Mouse (Mus musculus) embryonic facial prominence, embryonic 14.5 days (tissue): Measurements from ENCODE around the gene Ceacam1. TPM values are rescaled to one million over a fixed set of nuclear protein-coding genes. Genes with fewer than 3 reads are reported as not detected.

Experiments used
- ATAC-seq: fragments of 200-750 bp; cut with Nextera tagmentation; 2 replicates; pipeline ENCODE4 v1.8.0; 2017; ENCODE audit warnings: low read depth, moderate number of reproducible peaks, moderate TSS enrichment
- DNase-seq: peaks from one replicate; pipeline ENCODE4 v3.0.0-alpha.2; 2015; ENCODE audit warnings: low spot score
- H3K27ac ChIP-seq: fragments of 300-500 bp; sonication (generic); replicated peaks from 2 replicates; pipeline ENCODE4 v1.5.1; 2014; ENCODE audit warnings: low read depth, mild to moderate bottlenecking, low read length, moderate library complexity
- H3K27me3 ChIP-seq: fragments of 300-500 bp; sonication (generic); replicated peaks from 2 replicates; pipeline ENCODE4 v1.6.1; 2014; ENCODE audit warnings: low read length; ENCODE audit not compliant: control insufficient read depth, insufficient read depth
- H3K36me3 ChIP-seq: fragments of 300-500 bp; sonication (generic); 2 replicates; pipeline ENCODE4 v1.6.1; 2014; ENCODE audit warnings: low read length, mixed read lengths; ENCODE audit not compliant: control insufficient read depth, insufficient read depth
- H3K4me1 ChIP-seq: fragments of 300-500 bp; sonication (generic); 2 replicates; pipeline ENCODE4 v1.6.1; 2014; ENCODE audit warnings: antibody characterized with exemption, low read length; ENCODE audit not compliant: control insufficient read depth, insufficient read depth
- H3K4me2 ChIP-seq: fragments of 300-500 bp; sonication (generic); 2 replicates; pipeline ENCODE4 v1.6.1; 2014; ENCODE audit warnings: low read depth, mild to moderate bottlenecking, low read length, moderate library complexity, mixed read lengths
- H3K4me3 ChIP-seq: fragments of 300-500 bp; sonication (generic); 2 replicates; pipeline ENCODE4 v1.5.1; 2014; ENCODE audit warnings: low read depth, mild to moderate bottlenecking, low read length
- H3K9ac ChIP-seq: fragments of 300-500 bp; sonication (generic); 2 replicates; pipeline ENCODE4 v1.6.1; 2014; ENCODE audit warnings: low read depth, mild to moderate bottlenecking, low read length, moderate library complexity, mixed read lengths
- H3K9me3 ChIP-seq: fragments of 300-500 bp; sonication (generic); 2 replicates; pipeline ENCODE4 v1.6.1; 2016; ENCODE audit warnings: low read length; ENCODE audit not compliant: control insufficient read depth
- WGBS: fragments of 180-500 bp; shearing (Covaris S2); extraction: QIAGEN DNeasy Blood & Tissue Kit; methylation state at CpG from one replicate; pipeline ENCODE4 v1.1.7; 2014; 5-methylcytosine and 5-hydroxymethylcytosine counted together
- polyA plus RNA-seq: library from polyadenylated mRNA; unstranded; fragments of >200 nt; fragmentation: Nextera tagmentation; extraction: Ambion mirVana; gene quantifications from 2 replicates; pipeline ENCODE4 v1.2.1, GENCODE M21; 2014

The Ceacam1 gene
- polyA plus RNA-seq, 1 experiment from 2014 or later, result 6.3 TPM

GRCm38 (mm10) chr7:25424429-25424828, 53.0 kb downstream of the Ceacam1 start:
- DNase-seq (peak; percentile 88), ATAC-seq (no peak)
- Histone ChIP-seq H3K4me3 (no peak overlapping the region), H3K36me3 (no peaks in the 10 kb centered on the region), H3K4me1 (no peaks in the 10 kb centered on the region), H3K27me3 (peaks cover 10% of the 10 kb centered on the region; the same call in 1 of the 2 replicates), H3K27ac (no peak overlapping the region), H3K9ac (no peak overlapping the region), H3K9me3 (no peaks in the 10 kb centered on the region), H3K4me2 (no peak overlapping the region)
- 25% methylated on average over 4 of the region's 4 CpGs for WGBS

DNA sequence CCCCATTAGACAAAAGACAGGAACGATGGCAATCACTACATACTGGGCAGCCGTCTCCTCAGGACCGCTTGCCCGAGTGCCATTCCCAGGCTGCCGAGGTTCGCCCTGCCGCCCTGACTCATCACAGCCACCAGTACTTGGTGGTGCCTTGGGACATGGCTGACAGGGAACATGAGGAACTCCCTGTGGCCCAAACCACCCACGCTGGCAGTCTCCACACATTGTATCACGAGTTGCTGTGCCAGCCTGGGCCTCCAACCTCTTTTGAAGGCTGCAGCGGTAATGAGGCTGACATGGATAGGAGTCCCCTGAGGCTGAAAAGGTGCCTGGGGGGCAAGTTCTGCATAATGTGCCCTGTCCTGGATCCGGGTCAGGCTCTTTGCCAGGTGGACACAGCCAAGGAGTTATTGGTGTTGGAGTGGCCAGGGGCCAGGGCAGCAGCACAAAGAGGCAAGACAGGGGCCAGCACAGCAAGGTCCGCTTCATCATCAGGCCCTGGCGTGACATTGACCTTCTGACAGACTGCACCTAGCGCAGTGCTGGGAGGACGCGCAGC, 55.0 kb downstream of the Ceacam1 start:
- H3K4me3 ChIP-seq, result no peak overlapping the region
- H3K4me2 ChIP-seq, result no peak overlapping the region
- H3K27ac ChIP-seq, result no peak overlapping the region
- H3K9ac ChIP-seq, result no peak overlapping the region
- no peaks in the 10 kb centered on the region for H3K36me3 ChIP-seq
- ATAC-seq (no peak), DNase-seq (no peak)
- H3K27me3 ChIP-seq, result peaks cover 10% of the 10 kb centered on the region; the same call in 1 of the 2 replicates
- WGBS, result 69% methylated on average over 14 of the region's 16 CpGs
- H3K4me1 ChIP-seq, result no peaks in the 10 kb centered on the region
- H3K9me3 ChIP-seq, result no peaks in the 10 kb centered on the region

- no peak overlapping the region for H3K9ac ChIP-seq
- no peak overlapping the region for H3K4me2 ChIP-seq
- no peak for ATAC-seq
- H3K27ac ChIP-seq, result no peak overlapping the region
- no peak for DNase-seq
- no peaks in the 10 kb centered on the region for H3K9me3 ChIP-seq
- H3K36me3 ChIP-seq, result no peaks in the 10 kb centered on the region
- H3K27me3 ChIP-seq, result peaks cover 10% of the 10 kb centered on the region; the same call in 1 of the 2 replicates
- H3K4me3 ChIP-seq, result no peak overlapping the region
- 83% methylated on average over 4 of the region's 4 CpGs for WGBS
- H3K4me1 ChIP-seq, result no peaks in the 10 kb centered on the region
These were observed 57.5 kb downstream of the Ceacam1 start for GRCm38 (mm10) chr7:25419943-25420342.

DNA sequence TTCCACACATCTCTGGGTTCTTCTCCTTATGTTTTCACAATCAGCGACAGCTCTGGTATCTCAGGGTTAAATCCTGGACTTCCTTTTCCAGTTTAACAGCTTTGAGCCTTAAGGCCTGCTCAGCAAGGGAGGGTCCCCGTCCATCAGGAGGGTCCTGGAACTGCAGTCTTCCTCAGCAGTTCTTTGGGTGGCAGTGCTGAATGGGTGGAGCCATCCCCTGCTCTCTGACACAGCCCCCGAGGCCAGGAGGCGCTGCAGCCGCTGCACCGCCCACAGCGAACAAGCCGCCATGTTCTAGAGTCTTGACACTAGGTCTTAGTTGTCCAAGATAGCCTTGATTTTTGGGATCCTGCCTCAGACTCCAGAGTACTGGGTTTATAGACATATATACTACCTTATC, 57.9 kb downstream of the Ceacam1 start:
- no peak for ATAC-seq
- 77% methylated on average over 8 of the region's 8 CpGs for WGBS
- H3K4me2 ChIP-seq, result no peak overlapping the region
- H3K9me3 ChIP-seq, result no peaks in the 10 kb centered on the region
- H3K9ac ChIP-seq, result no peak overlapping the region
- no peaks in the 10 kb centered on the region for H3K36me3 ChIP-seq
- H3K4me1 ChIP-seq, result no peaks in the 10 kb centered on the region
- H3K27ac ChIP-seq, result no peak overlapping the region
- H3K27me3 ChIP-seq, result peaks cover 10% of the 10 kb centered on the region; the same call in 1 of the 2 replicates
- DNase-seq, result no peak
- no peak overlapping the region for H3K4me3 ChIP-seq

- Histone ChIP-seq H3K9ac (no peak overlapping the region), H3K4me1 (no peaks in the 10 kb centered on the region), H3K4me2 (no peak overlapping the region), H3K27me3 (peaks cover 6% of the 10 kb centered on the region; the same call in 1 of the 2 replicates), H3K27ac (no peak overlapping the region), H3K4me3 (no peak overlapping the region), H3K36me3 (no peaks in the 10 kb centered on the region), H3K9me3 (no peaks in the 10 kb centered on the region)
- no peak for DNase-seq
- ATAC-seq, result no peak
- 82% methylated on average over 1 of the region's 1 CpGs for WGBS
These were observed 59.8 kb downstream of the Ceacam1 start for GRCm38 (mm10) chr7:25417597-25417996.

GRCm38 (mm10) chr7:25412833-25413441, 64.5 kb downstream of the Ceacam1 start, which contains the start of gene Cxcl17:
Gene Cxcl17, minus strand, starts transcription at chr7:25412886.
- 34% methylated on average over 7 of the region's 7 CpGs for WGBS
- H3K4me3 ChIP-seq, result no peak within 1 kb of the TSS
- H3K9me3 ChIP-seq, result no peaks in the 10 kb centered on the region
- no peak within 1 kb of the TSS for H3K27ac ChIP-seq
- no peaks in the 10 kb centered on the region for H3K36me3 ChIP-seq
- no peak within 1 kb of the TSS for H3K9ac ChIP-seq
- DNase-seq, result no peak
- no peaks in the 10 kb centered on the region for H3K4me1 ChIP-seq
- no peak within 1 kb of the TSS for H3K4me2 ChIP-seq
- H3K27me3 ChIP-seq, result no peaks in the 10 kb centered on the region
- ATAC-seq, result no peak

DNA sequence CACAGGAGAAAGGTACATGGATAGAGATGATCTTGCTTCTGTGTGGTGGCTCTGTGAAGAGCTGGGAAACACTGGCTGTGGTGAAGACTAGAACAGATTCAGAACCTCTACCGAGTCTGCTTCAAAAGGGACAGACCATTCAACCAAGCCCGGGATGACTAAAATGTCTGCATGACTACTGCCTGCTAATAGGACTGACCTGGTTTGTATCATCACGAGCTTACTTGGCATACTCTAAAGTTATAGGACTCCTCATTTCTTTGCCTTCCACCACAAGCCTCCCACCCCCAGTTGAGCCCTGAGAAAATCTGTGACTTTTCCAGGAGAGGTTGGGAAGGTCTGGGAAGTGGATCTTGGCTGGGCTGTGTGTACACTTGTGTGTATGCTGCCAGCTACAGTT, 65.5 kb downstream of the Ceacam1 start:
- no peak overlapping the region for H3K27ac ChIP-seq
- DNase-seq, result no peak

More for the DNA sequence above, 65.5 kb downstream of the Ceacam1 start:
- H3K4me1 ChIP-seq, result no peaks in the 10 kb centered on the region
- ATAC-seq, result no peak
- H3K9ac ChIP-seq, result no peak overlapping the region
- H3K4me2 ChIP-seq, result no peak overlapping the region
- H3K9me3 ChIP-seq, result no peaks in the 10 kb centered on the region
- no peaks in the 10 kb centered on the region for H3K36me3 ChIP-seq
- WGBS, result 82% methylated on average over 3 of the region's 3 CpGs
- no peak overlapping the region for H3K4me3 ChIP-seq
- no peaks in the 10 kb centered on the region for H3K27me3 ChIP-seq
